In genomic region chr3:122492872-122493615, GRCm38 (mm10) we compare ENCODE assay signal across 16 mouse cellular contexts.
A peak's percentile ranks its signal among the peaks of the same experiment; 100 is the strongest.
DNase-seq lines count a peak whose midpoint lies in the region; ATAC-seq lines count a peak whose summit lies in the region.
"Had no signal": no experiment of that assay in that cellular context is flagged by ENCODE, and none has a peak within 500 bp of the region (broad histone marks: within the 10 kb centered on the region; RNA-seq: fewer than 3 reads in every experiment).

No protein-coding gene starts in this region.

- peak overlapping the region; percentile 12; the same call in 1 of the 2 replicates for H3K27ac ChIP-seq in hindbrain, embryonic 13.5 days
- H3K27ac ChIP-seq in hindbrain, embryonic 12.5 days: no peak overlapping the region
- H3K27ac ChIP-seq in forebrain, embryonic 11.5 days (ENCODE audit: low read depth, low read length): no peak overlapping the region
- H3K27ac ChIP-seq in midbrain, embryonic 12.5 days (replicated peaks): peak overlapping the region; percentile 42; the same call in 1 of the 2 replicates
- H3K27ac ChIP-seq: heart, adult 2 months had no signal

- peak; percentile 54 for DNase-seq in brain, adult 2 months (ENCODE audit: low read depth, low spot score)
- DNase-seq in forebrain, embryonic 11.5 days (ENCODE audit: low spot score): no peak
- no peak for DNase-seq in ovary, postnatal 10 days (ENCODE audit: low spot score)
- DNase-seq in lung, postnatal 4 days: no peak
- no peak for DNase-seq in liver
- DNase-seq: cerebellum, adult 8-10 months; heart, adult 2 months; heart, postnatal 36 days; kidney, adult 9 months; liver, postnatal 0 days; right cerebral cortex, adult 18-20 months; thymus, adult 18-20 months had no signal

- H3K4me1 ChIP-seq in hindbrain, embryonic 13.5 days (replicated peaks): peaks cover 27% of the 10 kb centered on the region
- peaks cover 13% of the 10 kb centered on the region for H3K4me1 ChIP-seq in hindbrain, embryonic 12.5 days
- H3K4me1 ChIP-seq in forebrain, embryonic 11.5 days (replicated peaks; ENCODE audit: control insufficient read depth, insufficient read depth, low read length): peaks cover 18% of the 10 kb centered on the region
- peaks cover 31% of the 10 kb centered on the region for H3K4me1 ChIP-seq in midbrain, embryonic 12.5 days

- H3K9ac ChIP-seq in hindbrain, embryonic 13.5 days: no peak overlapping the region
- H3K9ac ChIP-seq in hindbrain, embryonic 12.5 days: no peak overlapping the region
- no peak overlapping the region for H3K9ac ChIP-seq in forebrain, embryonic 11.5 days (ENCODE audit: low read length)
- no peak overlapping the region for H3K9ac ChIP-seq in midbrain, embryonic 12.5 days (replicated peaks)
- H3K9ac ChIP-seq: liver, postnatal 0 days had no signal

- no peaks in the 10 kb centered on the region for H3K27me3 ChIP-seq in hindbrain, embryonic 13.5 days
- no peaks in the 10 kb centered on the region for H3K27me3 ChIP-seq in hindbrain, embryonic 12.5 days
- H3K27me3 ChIP-seq in forebrain, embryonic 11.5 days (ENCODE audit: control insufficient read depth, insufficient read depth, low read length): no peaks in the 10 kb centered on the region
- H3K27me3 ChIP-seq in midbrain, embryonic 12.5 days: no peaks in the 10 kb centered on the region

- H3K9me3 ChIP-seq in hindbrain, embryonic 13.5 days: no peaks in the 10 kb centered on the region
- H3K9me3 ChIP-seq in hindbrain, embryonic 12.5 days (replicated peaks): no peaks in the 10 kb centered on the region
- no peaks in the 10 kb centered on the region for H3K9me3 ChIP-seq in forebrain, embryonic 11.5 days (ENCODE audit: control insufficient read depth, low read length)
- no peaks in the 10 kb centered on the region for H3K9me3 ChIP-seq in midbrain, embryonic 12.5 days
- H3K9me3 ChIP-seq: G1E had no signal

- peak overlapping the region; percentile 34 for H3K4me2 ChIP-seq in hindbrain, embryonic 13.5 days
- H3K4me2 ChIP-seq in hindbrain, embryonic 12.5 days (replicated peaks): no peak overlapping the region
- peak overlapping the region; percentile 21; the same call in 1 of the 2 replicates for H3K4me2 ChIP-seq in forebrain, embryonic 11.5 days (ENCODE audit: low read depth, low read length, severe bottlenecking)
- H3K4me2 ChIP-seq in midbrain, embryonic 12.5 days (replicated peaks): peak overlapping the region; percentile 29

- H3K4me3 ChIP-seq in hindbrain, embryonic 13.5 days: no peak overlapping the region; the same call in 1 of the 2 replicates
- H3K4me3 ChIP-seq in hindbrain, embryonic 12.5 days: no peak overlapping the region
- H3K4me3 ChIP-seq in forebrain, embryonic 11.5 days (ENCODE audit: low read depth, low read length): no peak overlapping the region
- no peak overlapping the region for H3K4me3 ChIP-seq in midbrain, embryonic 12.5 days
- H3K4me3 ChIP-seq: heart, adult 2 months had no signal

- no peak for ATAC-seq in hindbrain, embryonic 13.5 days (ENCODE audit: low FRiP score)
- ATAC-seq in hindbrain, embryonic 12.5 days (ENCODE audit: low FRiP score): no peak
- ATAC-seq in forebrain, embryonic 11.5 days (replicated peaks; ENCODE audit: low FRiP score): no peak
- ATAC-seq in midbrain, embryonic 12.5 days (ENCODE audit: low FRiP score, low read depth): 0 out of 2 replicates have a peak, but pooled peaks have one; percentile 59
- ATAC-seq: liver, postnatal 0 days had no signal

- WGBS in hindbrain, embryonic 13.5 days: 62% methylated on average over 21 of the region's 21 CpGs
- 77% methylated on average over 21 of the region's 21 CpGs for WGBS in hindbrain, embryonic 12.5 days
- 50% methylated on average over 21 of the region's 21 CpGs for WGBS in forebrain, embryonic 11.5 days
- WGBS in midbrain, embryonic 12.5 days: 44% methylated on average over 21 of the region's 21 CpGs

- no peaks in the 10 kb centered on the region for H3K36me3 ChIP-seq in hindbrain, embryonic 13.5 days
- no peaks in the 10 kb centered on the region for H3K36me3 ChIP-seq in hindbrain, embryonic 12.5 days
- no peaks in the 10 kb centered on the region for H3K36me3 ChIP-seq in forebrain, embryonic 11.5 days (ENCODE audit: control insufficient read depth, insufficient read depth, low read length)
- H3K36me3 ChIP-seq in midbrain, embryonic 12.5 days: no peaks in the 10 kb centered on the region
- H3K36me3 ChIP-seq: G1E had no signal

Comparison
In these comparisons a context has a peak if more than half of its experiments do, and no peak if none do; other contexts are left out.
1. H3K27ac ChIP-seq: peak in hindbrain, embryonic 13.5 days (single experiment) and midbrain, embryonic 12.5 days (single experiment); none in hindbrain, embryonic 12.5 days (single experiment) and forebrain, embryonic 11.5 days (single experiment).